Mouse (Mus musculus) c-Kit-positive CD71-negative TER-119-negative erythroid progenitor cells, embryonic 14.5 days (primary cell): ENCODE measurements around the gene Aqp2.

Experiments
- DNase-seq: peaks from one replicate; pipeline ENCODE4 v3.0.0-alpha.2; 2013; ENCODE audit warnings: low read depth

Gene Aqp2

DNA sequence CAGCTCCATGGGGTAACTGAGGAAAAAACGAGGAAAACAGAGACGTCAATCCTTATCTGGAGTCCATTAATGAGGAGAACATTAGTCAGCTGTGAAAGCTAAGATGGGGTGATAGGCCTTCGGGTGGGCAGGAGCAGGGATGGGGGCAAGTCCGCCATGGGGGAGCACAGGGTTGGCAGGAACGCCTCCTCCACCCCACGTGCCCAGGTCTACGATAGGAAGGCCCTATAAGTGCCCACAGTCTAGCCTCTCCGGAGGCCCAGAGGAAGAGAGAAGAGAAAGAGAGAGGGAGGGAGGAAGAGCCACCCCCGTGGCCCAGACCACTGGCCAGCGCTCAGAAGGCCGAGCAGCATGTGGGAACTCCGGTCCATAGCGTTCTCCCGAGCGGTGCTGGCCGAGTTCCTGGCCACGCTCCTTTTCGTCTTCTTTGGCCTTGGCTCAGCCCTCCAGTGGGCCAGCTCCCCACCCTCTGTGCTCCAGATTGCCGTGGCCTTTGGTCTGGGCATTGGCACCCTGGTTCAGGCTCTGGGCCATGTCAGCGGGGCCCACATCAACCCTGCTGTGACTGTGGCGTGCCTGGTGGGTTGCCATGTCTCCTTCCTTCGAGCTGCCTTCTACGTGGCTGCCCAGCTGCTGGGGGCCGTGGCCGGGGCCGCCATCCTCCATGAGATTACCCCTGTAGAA, at the start of gene Aqp2:
TSS of gene Aqp2 (plus strand) at position 254 of the 684 bp plus-strand sequence.
- DNase-seq, result no peak

DNA sequence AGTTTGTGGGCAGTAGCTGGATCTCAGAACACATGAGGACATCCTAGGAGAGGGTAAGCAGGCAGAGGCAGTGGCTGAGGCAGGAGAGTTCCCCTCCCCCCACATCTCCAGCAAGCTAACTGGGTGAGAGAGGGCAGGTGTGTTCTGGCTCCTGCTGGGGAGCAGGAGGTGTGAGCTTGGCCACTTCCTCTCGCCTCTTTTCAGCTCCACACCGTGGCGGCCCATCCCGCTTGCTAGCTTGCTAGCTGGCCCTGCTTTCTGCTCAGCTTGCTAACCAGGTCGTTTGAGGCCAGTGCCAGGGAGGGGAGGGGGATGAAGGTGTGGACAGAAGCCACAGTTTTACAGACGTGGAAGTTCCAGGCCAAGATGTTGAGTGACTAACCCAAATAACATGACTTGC, 47.7 kb upstream of the Aqp2 start:
- no peak for DNase-seq

DNA sequence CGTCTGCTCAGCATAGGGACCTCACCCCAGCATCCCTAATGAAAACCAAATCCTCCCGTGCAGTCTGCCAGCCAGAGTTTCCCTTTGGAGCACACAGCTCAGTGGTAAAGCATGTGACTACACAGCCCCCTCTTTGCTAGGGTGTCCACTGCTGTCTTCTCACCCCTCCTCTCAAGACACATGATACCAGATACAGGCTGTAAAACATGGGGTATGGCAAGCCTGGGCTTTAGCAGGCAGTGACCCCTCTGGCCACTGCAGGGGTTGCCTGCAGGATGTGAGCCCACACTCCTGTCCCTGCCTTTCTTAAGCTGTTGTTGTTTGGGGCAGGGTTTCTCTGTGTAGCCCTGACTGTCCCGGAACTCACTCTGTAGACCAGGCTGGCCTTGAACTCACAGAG, 46.8 kb upstream of the Aqp2 start:
- no peak for DNase-seq

DNA sequence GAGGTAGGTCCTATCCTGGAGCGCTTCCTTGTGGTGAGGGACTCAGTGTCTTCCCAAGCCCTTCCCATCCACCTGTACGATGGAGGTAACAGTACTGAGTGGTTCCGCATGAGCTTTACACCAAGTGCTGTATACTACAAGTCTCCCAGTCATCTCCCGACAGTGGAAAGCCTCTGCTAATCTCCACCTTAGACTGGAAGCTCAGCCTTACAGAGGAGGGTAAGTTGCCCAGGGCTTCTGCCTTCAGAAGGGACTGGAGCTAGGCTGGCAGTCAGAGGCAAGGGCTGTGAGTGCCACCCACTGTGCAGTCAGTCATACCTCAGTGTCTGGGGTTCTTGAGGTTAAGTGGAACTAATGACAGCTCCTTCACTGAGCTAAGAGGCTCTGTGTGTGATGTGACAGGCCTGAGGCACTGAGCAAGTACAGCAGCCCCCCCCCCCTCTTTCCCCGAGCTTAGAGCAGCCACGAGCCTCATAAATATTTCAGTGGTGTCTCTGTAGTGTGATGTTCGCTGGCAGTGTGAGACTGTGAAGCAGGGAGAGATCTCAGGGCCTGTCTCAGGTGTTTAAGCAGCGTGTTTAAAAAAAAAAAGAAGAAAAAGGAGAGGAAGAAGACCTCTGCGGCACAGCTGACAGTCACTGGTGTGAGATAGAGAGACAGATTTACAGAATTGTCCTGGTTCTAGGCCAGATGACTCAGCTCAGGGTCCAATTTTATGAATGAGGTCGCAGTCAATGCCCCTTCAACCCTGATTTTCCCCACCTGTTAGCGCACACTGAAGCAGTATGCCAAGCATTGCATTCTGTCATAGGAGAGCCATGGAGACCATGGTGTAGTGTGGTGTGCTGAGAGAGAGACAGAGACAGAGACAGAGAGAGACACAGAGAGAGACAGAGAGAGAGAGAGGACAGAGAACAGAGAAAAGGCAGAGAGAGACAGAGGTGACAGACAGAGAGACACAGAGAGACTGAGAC, 41.7 kb upstream of the Aqp2 start:
- DNase-seq, result no peak

DNA sequence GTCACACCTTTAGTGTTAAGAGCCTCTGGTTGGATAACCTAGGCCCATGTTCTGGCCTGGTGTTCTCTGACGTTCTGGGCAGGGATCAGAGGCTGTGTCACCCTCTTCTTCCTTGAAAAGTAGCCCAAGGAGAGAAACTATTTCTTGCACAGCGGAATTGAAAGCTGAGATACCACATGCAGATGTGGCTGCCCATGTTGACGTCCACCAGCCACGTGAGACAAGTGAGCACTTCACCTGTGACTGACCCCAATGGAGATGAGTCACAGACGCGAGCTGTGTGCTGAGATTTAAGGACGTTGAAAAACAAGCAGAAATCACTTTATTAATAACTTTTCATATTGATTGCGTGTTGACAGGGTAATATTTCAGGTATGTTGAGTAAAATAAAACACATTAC, 39.0 kb upstream of the Aqp2 start:
- no peak for DNase-seq

DNA sequence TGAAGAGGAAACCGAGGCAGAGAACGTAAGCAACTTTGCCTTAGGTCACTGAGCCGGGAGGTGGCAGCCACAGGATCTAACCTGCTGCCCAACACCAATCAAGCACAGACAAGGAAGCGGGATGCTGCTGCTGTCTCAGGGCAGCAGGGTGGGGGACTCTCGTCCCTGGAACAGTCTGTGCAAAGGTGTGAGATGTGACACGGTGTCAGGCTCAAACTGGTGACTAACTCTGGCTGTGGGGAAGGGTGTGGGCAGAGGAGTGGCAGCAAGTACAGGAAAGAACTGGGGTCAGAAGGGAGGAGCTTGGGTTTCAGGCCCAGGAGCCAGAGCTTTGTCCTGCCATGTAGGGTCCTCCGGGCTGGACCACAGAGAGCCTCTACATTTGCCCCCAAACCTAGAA, 34.8 kb upstream of the Aqp2 start:
- DNase-seq, result no peak

DNA sequence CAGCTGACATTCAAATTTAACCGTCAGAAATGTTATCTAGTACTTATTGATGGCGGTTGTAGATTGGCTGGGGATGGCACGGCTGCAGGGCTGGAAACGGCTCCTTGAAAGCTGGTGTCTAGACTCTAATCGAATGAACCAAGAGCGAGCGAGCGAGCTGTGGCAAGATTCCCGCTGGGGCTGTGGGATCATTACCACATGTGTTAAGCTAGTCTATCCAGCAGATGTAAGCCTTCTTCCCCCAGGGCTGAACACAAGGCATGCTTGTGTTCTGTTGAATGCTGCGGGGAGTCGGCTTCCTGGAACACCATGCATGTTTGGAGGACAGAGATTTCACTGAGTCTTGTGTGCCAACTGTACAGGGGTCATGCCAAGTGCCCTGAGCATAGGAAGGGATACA, 32.3 kb upstream of the Aqp2 start:
- no peak for DNase-seq

DNA sequence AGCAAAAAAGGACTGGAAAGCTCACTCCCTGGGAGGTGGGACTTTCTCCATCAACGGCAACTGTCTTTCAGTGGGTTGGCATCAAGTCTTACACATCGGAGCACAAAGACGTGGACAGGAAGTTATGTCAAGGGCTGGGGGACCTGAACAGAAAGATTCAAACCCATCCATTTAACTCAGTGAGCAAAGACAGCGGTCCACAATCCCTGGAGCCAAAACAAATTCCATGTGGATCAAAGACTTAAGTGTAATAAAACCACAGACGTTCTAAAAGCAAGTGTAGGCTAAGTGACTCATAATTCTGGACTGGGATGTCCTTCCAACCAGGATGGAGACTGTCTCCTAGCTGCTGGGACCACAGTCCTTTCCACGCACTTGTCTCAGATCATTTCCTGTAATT, 31.1 kb upstream of the Aqp2 start:
- DNase-seq, result no peak

DNA sequence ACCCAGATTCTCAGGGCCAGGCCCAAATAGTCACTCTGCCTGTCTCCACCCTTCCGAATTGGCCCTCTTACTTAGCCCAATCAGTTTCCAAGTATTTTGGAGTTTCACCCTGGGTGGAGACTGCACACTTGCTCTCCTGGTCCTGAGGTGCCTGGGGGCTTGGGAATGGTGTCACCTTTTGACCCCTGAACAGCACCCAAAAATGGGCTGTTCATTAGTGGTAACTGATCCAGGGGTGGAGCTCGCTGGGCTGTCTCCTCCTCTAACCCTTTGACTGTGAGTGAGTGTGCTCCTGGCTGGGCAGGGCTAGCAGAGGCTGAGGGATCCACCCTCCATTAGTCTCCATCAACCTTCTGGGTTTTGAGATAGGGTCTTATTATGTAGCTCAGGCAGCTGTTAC, 29.0 kb upstream of the Aqp2 start:
- DNase-seq, result no peak

DNA sequence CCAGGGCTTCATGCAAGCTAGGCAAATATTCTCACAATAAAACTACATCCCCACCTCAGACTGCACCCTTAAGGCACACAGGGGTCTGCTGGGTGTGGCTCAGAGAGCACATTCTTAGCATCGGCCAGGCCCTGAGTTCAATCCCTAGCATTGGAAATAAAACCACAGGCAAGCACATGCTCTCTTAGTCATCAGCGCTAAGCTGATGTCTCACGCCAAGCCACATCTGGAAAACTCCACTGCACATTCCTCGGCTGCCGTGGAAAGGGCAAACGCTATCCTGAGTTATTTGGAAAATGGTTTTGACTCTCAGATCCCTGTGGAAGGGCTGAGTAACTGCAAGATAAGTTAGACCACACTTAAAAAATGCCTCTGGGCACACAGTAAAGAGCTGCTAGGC, 25.1 kb upstream of the Aqp2 start:
- no peak for DNase-seq

DNA sequence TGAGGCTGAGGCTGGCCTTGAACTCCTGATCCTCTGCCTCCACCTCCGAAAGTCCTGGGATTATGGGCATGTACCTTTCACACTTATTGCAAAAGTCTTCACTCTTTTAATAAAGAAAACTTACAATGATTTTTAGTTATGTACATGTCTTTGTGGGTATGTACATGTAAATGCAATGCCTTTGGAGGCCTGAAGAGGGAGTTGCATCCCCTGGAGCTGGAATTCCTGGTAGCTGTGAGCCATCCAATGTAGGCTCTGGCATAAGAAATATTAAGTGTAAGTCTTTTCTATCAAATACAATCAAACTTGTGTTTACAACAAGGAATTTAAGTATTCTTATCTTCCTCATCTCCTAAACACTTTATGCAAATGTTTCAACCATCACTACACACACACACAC, 19.9 kb upstream of the Aqp2 start:
- DNase-seq, result no peak

DNA sequence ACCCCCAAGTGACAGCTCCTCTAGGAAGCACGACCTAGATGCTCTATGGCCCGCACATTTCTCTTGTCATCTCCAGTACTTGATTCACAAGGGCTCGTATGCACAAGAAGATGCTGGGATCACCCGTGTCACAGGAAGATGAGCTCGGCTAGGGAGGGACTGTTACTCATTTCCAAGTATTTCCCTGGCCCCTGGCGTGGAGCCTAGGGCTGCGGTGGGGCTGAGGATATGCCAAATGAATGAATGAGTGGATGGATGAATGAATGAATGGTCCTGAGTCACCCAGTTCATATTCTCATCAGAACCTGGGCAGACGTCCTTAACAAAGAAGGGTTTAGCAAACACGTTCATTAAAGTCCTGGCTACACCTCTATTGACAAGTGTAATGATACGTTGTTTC, 18.6 kb upstream of the Aqp2 start:
- DNase-seq, result no peak

DNA sequence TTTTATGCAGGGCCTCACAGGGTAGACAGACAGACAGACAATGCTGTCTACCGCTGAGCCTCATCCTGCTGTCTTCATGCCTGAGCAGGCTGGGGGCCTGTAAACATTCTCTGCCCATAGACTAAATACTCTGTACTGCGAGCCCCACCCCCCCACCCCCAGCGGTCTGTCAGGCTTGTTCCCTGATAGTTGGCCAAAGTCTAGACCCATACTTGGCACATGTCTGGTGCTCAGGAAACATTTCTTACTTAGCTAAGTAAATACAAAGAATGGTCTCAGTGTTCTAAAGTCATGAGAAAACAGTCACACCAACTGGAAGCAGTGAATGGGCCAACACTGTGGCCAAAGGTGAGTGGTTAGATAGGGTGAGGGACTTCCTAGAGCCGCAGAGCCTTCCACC, 11.5 kb upstream of the Aqp2 start:
- DNase-seq, result no peak

DNA sequence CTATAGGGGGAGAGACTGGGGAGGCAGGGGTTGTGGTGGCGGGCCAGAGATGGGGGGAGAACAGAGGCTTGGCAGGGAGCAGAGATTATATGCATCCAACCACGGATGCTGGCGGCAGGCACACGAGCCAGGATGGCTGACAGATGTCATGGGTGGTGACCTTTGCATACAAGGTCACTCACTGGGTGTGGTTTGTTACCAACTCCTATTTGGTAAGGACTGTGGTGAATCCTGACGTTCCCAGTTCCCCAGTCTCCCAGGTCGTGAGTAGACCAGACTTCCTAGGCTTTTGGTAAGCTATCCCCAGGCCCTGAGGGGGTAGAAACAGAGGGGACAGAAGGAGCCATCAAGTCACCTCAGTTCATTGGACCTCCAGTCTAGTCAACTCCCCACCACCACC, 10.2 kb upstream of the Aqp2 start:
- DNase-seq, result no peak

DNA sequence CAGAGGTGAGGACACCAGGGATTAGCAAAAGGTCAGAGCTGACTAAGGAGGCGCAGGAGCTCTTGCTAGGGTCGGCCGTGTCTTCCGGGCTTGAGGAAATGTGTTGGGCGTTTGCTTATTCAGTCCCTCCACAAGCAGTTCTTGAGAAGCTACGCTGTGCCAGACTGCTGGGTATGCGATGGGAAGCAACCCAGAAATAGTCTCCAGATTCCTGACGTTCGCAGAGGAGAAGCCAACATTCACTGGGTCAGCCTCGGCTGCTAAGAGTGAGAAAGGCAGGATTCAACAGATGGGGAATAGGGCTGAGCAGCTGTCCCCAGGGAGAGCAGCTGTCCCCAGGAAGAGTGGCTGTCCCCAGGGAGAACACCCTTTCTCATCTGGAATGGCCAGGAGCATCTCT, 9.7 kb upstream of the Aqp2 start:
- DNase-seq, result no peak

DNA sequence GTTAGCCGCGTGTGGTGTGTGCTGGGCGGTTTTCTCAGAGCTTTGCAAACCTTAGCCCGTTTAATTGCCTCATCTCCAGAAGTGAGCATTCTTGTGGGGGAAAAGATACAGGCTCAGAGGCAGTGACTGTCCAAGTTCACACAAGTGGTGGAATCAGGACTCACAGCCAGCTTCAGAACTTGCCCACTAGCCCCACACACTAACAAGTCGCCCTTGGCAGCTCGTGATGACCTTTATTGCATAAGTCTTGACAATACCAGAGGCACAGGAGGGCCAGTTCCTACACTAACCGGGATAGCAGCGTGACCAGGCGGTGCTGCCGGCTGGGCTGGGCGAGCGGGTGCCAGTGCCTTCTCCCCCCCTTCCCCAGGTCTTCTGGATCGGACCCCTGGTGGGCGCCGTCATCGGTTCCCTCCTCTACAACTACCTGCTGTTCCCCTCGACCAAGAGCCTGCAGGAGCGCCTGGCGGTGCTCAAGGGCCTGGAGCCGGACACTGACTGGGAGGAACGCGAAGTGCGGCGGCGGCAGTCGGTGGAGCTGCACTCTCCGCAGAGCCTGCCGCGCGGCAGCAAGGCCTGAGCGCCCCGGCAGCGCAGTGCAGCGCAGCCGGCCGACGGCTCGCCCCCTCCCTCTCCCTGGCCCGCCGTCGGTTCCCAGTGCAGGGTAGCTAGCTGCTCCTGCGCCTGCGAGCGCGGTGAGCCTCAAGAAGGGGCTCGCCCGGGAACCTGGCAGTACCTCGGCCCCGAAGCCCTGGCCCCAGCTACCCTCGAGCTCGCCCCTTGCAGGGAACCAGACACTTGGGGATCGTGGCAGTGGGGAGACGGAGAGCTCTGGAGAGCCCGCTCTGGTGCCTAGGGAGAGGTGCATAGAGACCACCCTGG, 4.8 kb downstream of the Aqp2 start:
- no peak for DNase-seq

DNA sequence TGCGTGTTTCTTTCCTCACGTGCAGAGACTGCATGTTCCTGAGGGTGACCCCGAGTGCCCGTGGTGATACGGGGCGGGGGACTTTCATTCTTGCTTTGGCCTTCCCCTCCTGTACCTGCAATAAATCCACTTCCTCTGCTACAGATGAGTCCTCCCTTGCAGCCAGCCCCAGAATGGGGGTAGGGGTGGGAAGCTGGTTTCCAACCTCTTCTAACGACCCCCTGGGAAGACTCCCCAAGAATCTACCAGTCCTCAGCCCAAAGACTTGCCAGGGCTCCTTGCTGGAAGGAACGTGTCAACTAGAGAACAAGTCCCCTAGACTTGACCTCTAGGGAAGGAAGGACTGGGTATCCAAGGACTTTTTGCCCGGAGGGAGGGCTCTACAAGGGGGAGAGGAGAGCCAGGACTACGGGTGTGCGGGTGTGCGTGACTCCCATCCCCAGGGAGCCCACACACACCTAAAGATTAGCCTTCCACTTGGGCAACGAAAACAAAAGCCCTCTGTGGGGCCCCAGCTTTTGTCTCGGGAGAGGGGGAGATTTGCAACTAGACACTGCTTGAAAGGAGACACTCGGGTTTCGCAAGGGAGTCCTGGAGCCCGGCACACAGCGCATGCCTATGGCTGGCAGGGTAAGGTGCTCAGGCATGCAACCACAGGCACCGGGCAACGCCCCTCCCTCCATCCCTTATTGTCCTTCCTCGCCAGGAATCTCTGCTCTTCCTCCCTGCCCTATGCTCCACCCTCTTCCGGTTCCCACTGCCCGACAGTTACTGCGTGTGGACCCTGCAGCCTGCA, 5.8 kb downstream of the Aqp2 start:
- DNase-seq, result no peak

DNA sequence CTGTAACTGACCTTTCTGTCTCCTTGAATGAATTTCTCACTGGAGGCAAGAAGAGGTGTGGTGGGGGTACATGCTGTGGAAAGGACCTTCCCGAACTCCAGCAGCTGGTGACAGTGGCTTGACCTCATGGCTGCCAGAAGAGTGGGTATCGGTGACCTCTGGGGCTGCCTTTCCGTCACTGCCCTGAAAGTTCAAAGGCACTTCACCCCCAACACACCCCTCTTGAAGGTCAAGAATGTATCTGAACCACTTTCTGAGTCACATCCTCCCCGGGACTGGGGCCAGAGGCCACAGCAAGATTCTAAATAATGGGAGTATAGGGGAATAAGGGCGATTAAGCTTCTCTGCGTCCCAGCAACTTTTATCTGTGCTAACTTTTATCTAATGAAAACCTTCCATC, 6.9 kb downstream of the Aqp2 start:
- DNase-seq, result no peak

DNA sequence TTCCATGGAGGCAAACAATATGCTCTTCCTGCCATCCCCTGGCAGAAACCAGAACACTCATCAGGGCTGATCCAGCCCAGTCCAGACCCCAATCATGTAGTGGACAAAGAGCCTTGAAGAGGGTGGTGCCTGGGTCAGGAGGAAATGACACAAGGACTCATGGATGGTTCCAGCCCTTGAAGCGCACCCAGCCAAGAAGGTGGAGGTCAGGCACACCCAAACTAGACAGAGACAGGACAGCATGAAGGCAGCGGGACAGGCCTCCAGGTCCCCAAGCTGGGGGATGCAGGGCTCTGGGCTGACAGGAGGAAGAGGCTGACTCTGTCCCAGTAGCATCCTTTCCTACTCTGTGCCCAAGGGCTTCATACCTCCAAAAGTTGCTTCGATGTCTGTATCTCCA, 7.7 kb downstream of the Aqp2 start:
- DNase-seq, result no peak

DNA sequence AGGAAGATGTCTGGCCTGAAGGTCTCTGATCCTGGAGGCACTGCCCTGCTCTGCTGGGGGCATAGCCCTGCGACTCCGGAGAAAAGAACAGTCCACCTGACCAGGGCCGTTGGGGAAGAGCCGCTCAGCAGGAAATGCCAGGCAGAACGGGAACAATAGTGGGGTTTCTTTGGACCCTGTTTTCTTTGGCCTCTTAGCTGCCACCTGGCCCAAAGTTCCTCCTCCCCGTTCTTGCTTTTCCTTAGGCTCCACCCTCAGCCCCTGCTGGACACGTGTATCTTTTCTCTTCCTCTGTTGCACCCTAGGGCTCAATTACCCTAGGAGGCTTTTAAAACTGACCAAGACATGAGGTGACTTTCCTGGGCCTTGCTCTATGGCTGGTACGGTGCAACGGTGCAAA, 10.4 kb downstream of the Aqp2 start:
- DNase-seq, result no peak

DNA sequence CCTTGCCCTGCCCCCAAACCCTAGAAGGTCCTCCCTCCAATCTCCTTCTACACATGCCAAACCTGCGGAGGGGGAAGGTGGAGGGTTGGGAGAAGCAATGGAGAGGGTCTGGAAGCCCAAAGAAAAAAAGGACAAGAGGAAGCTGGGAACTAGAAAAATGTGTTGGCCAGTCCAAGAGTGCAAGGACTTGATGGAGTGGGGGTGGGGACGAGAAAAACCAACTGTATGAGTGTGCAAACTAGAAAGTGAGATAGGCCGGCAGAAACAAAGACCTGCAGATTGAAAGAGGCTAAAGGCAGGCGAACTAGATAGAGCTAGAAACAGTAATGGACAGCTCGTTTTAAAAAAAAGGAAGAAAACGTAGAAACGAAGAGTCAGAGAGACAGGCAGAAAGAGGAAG, 10.8 kb downstream of the Aqp2 start:
- DNase-seq, result no peak
